Mouse (Mus musculus) CH12.LX (cell line): Measurements from ENCODE around the gene Nradd.

Experiments
- CHD2 ChIP-seq: IDR thresholded peaks from 2 replicates; pipeline ENCODE4 v1.6.1; 2011; ENCODE audit warnings: low read length, improper control_type of control experiment
- CTCF ChIP-seq, 2 experiments: IDR thresholded peaks in 1 of 2; conservative IDR thresholded peaks in 1 of 2; 2 replicates each; pipeline ENCODE4 v1.5.1; 2011 to 2012; ENCODE audit warnings: low read depth in 2 of 2, low read length in 2 of 2, improper control_type of control experiment in 1 of 2, inconsistent platforms in 1 of 2, mild to moderate bottlenecking in 1 of 2, moderate library complexity in 1 of 2
- ELF1 ChIP-seq: IDR thresholded peaks from 2 replicates; pipeline ENCODE4 v1.6.1; 2014; ENCODE audit warnings: low read depth, mild to moderate bottlenecking, inconsistent platforms, low read length, improper control_type of control experiment
- EP300 ChIP-seq: IDR thresholded peaks from 2 replicates; pipeline ENCODE4 v1.6.1; 2011; ENCODE audit warnings: low read length, improper control_type of control experiment
- HCFC1 ChIP-seq: IDR thresholded peaks from 2 replicates; pipeline ENCODE4 v1.6.1; 2012; ENCODE audit warnings: low read depth, mild to moderate bottlenecking, inconsistent platforms, low read length, improper control_type of control experiment
- MAFK ChIP-seq: IDR thresholded peaks from 2 replicates; pipeline ENCODE4 v1.6.1; 2011; ENCODE audit warnings: low read length, improper control_type of control experiment; ENCODE audit not compliant: insufficient replicate concordance
- MAZ ChIP-seq: IDR thresholded peaks from 2 replicates; pipeline ENCODE4 v1.6.1; 2012; ENCODE audit warnings: low read depth, mild to moderate bottlenecking, inconsistent platforms, low read length, improper control_type of control experiment, moderate library complexity
- POLR2A ChIP-seq: IDR thresholded peaks from 2 replicates; pipeline ENCODE4 v1.6.1; 2011; ENCODE audit warnings: low read depth, mild to moderate bottlenecking, improper control_type of control experiment, low read length
- SIN3A ChIP-seq: IDR thresholded peaks from 2 replicates; pipeline ENCODE4 v1.6.1; 2012; ENCODE audit warnings: low read length, improper control_type of control experiment, inconsistent platforms
- SMC3 ChIP-seq: IDR thresholded peaks from 2 replicates; pipeline ENCODE4 v1.6.1; 2011; ENCODE audit warnings: low read depth, low read length, improper control_type of control experiment
- UBTF ChIP-seq: IDR thresholded peaks from 2 replicates; pipeline ENCODE4 v1.6.1; 2012; ENCODE audit warnings: low read depth, mild to moderate bottlenecking, inconsistent platforms, low read length, improper control_type of control experiment, moderate library complexity
- USF1 ChIP-seq: IDR thresholded peaks from 2 replicates; pipeline ENCODE4 v1.6.1; 2014; ENCODE audit warnings: low read depth, mild to moderate bottlenecking, inconsistent platforms, low read length, improper control_type of control experiment
- ZC3H11A ChIP-seq: IDR thresholded peaks from 2 replicates; pipeline ENCODE4 v1.6.1; 2012; ENCODE audit warnings: low read depth, mild to moderate bottlenecking, inconsistent platforms, low read length, improper control_type of control experiment
- ZKSCAN1 ChIP-seq: IDR thresholded peaks from 2 replicates; pipeline ENCODE4 v1.6.1; 2012; ENCODE audit warnings: low read depth, inconsistent platforms, low read length, improper control_type of control experiment, borderline replicate concordance

DNA sequence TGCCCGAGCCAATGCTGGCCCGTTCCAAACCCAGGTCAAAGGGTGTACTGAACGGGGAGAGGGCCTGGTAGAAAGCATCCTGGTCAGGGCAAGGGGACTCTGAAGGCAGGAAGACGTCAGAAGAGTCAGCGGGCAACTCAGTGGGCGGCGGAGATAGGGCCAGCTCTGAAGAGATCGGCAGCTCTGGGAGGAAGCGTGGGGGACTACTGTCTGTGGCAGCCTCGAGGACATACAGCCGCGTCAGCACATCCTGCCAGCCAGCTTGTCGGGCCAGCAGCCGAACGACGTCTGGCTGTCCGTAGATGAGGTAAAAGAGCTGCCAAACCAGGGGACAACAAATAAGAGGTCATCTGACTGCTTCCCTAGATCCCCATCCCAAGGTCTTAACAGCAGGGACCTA lies 9.6 kb upstream of the Nradd start:
- TF ChIP-seq ZKSCAN1 (no peak), ELF1 (no peak), UBTF (no peak), CHD2 (no peak), CTCF (conservative IDR thresholded peaks at IDR 0.05 in 1 of 2, IDR thresholded peaks at IDR 0.05 in 1 of 2; ENCODE audit: low read depth in 2 of 2, low read length in 2 of 2) (no peak), SIN3A (no peak), MAFK (no peak), POLR2A (no peak), SMC3 (no peak), HCFC1 (no peak), MAZ (no peak), EP300 (no peak), ZC3H11A (no peak), USF1 (no peak)
